Mouse (Mus musculus): ENCODE measurements around the gene Ranbp9.

DNA sequence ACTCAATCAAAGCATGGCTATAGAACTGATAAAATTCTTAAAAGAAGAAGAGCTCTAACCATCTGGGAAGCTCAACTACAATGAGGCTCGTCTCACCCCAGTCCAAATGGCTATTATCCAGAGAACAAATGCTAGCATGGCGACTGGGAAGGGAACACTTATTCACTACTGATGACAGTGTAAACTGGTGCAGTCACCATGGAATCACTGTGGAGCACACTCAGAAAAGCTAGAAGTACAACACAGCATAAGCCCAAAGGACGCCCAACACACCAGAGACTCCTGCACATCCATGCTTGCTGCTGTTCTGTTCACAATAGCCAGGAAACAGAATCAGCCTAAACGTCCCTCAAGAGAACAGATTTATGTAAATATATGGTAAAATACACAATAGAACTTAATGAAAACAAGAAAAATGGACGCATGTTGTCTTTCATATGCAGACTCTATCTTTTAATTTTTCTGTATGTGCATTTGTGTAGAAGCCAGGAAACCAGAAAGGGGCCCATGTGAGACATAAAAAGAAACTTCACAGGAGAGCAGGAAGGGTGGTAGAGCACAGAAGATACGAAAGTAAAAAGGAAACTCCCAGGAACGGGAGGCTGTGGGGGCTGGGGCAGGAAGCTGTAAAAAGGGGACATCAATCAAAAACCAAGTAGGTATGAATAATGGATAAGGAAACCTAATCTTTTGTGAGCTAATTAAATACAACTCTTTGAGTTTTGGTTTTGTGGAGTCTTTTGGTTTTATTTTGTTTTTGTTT, 28.1 kb downstream of the Ranbp9 start:
- no peak for TF ChIP-seq POLR2A (IDR thresholded peaks at IDR 0.05; ENCODE audit: low read depth, low read length)
- no peak for TF ChIP-seq CTCF (IDR thresholded peaks at IDR 0.05; ENCODE audit: extremely low read depth, insufficient read length, insufficient replicate concordance, low read depth, low read length)

Data from small intestine, adult 2 months (tissue).